Mouse (Mus musculus) erythroid progenitor cell, adult 5-6 weeks (primary cell): ENCODE results near the gene Snx22. TPM values are rescaled to one million over a fixed set of nuclear protein-coding genes. Genes with fewer than 3 reads are reported as not detected.

Source experiments
- ATAC-seq: replicated peaks from 2 replicates; pipeline ENCODE4 v1.8.0; 2016; ENCODE audit warnings: moderate number of reproducible peaks, mild to moderate bottlenecking, moderate TSS enrichment, inconsistent platforms; ENCODE audit not compliant: poor library complexity, low FRiP score, severe bottlenecking
- total RNA-seq, 2 experiments: library from RNA; stranded (forward) in 1 of 2; stranded (reverse) in 1 of 2; fragments of 150-400 nt in 1 of 2; fragments of 186-747, 209-891 nt in 1 of 2; gene quantifications; 2 replicates each; pipeline versions ENCODE4 v1.2.3 to v1.2.4; 2015 to 2017; ENCODE audit warnings: low replicate concordance in 2 of 2

The Snx22 gene
- total RNA-seq (2015; ENCODE audit: low replicate concordance) (179 and 188 TPM in 2 replicates), total RNA-seq (2017; ENCODE audit: low replicate concordance) (123 and 145 TPM in 2 replicates)

GRCm38 (mm10) chr9:66069583-66069982 lies at the start of gene Snx22:
Snx22 (minus strand) TSS chr9:66069719.
- ATAC-seq = peak; percentile 87

GRCm38 (mm10) chr9:66116890-66117289 lies 47.4 kb upstream of the Snx22 start:
- no peak for ATAC-seq

- no peak for ATAC-seq
Observed at GRCm38 (mm10) chr9:66114341-66114740, 44.8 kb upstream of the Snx22 start.

- 0 out of 2 replicates have a peak, but pooled peaks have one; percentile 48 for ATAC-seq
Observed at GRCm38 (mm10) chr9:66110611-66111379, 41.3 kb upstream of the Snx22 start.

GRCm38 (mm10) chr9:66110126-66110525 lies 40.6 kb upstream of the Snx22 start:
- no peak for ATAC-seq

GRCm38 (mm10) chr9:66109574-66109973 lies 40.1 kb upstream of the Snx22 start:
- ATAC-seq = no peak

GRCm38 (mm10) chr9:66105168-66105567 lies 35.6 kb upstream of the Snx22 start:
- ATAC-seq = no peak

- no peak for ATAC-seq
Observed at GRCm38 (mm10) chr9:66104601-66105000, 35.1 kb upstream of the Snx22 start.

- ATAC-seq = no peak
Observed at GRCm38 (mm10) chr9:66102668-66103067, 33.1 kb upstream of the Snx22 start.

- ATAC-seq = no peak
Observed at GRCm38 (mm10) chr9:66101577-66101976, 32.1 kb upstream of the Snx22 start.

- no peak for ATAC-seq
Observed at GRCm38 (mm10) chr9:66092664-66093063, 23.1 kb upstream of the Snx22 start.

GRCm38 (mm10) chr9:66091327-66092231 lies 22.1 kb upstream of the Snx22 start:
- ATAC-seq = no peak

GRCm38 (mm10) chr9:66090593-66091244 lies 21.2 kb upstream of the Snx22 start:
- ATAC-seq = no peak

GRCm38 (mm10) chr9:66088411-66088810 lies 18.9 kb upstream of the Snx22 start:
- peak; percentile 89 for ATAC-seq

- no peak for ATAC-seq
Observed at GRCm38 (mm10) chr9:66087062-66087461, 17.5 kb upstream of the Snx22 start.

GRCm38 (mm10) chr9:66084171-66084570 lies 14.7 kb upstream of the Snx22 start:
- no peak for ATAC-seq

- ATAC-seq = no peak
Observed at GRCm38 (mm10) chr9:66081999-66082398, 12.5 kb upstream of the Snx22 start.

GRCm38 (mm10) chr9:66080804-66081459 lies 11.4 kb upstream of the Snx22 start:
- ATAC-seq = no peak

- no peak for ATAC-seq
Observed at GRCm38 (mm10) chr9:66078493-66078892, 9.0 kb upstream of the Snx22 start.

- 0 out of 2 replicates have a peak, but pooled peaks have one; percentile 20 for ATAC-seq
Observed at GRCm38 (mm10) chr9:66078072-66078471, 8.6 kb upstream of the Snx22 start.
